Mouse (Mus musculus): ENCODE results near the gene Cpa5. TPM values are rescaled to one million over a fixed set of nuclear protein-coding genes. Genes with fewer than 3 reads are reported as not detected.

Gene Cpa5
- polyA plus RNA-seq (2014; fragmentation: Nextera tagmentation; extraction: Ambion mirVana), result 0.15 TPM in 1 of 2 replicates, not detected in the other

- no peak within 1 kb of the TSS for H3K4me2 ChIP-seq (replicated peaks; ENCODE audit: low read depth, low read length)
- no peak within 1 kb of the TSS for H3K4me3 ChIP-seq (ENCODE audit: low read depth, low read length)
- no peak within 1 kb of the TSS for H3K9ac ChIP-seq (ENCODE audit: low read depth, low read length)
- H3K4me1 ChIP-seq (replicated peaks; ENCODE audit: control insufficient read depth, insufficient read depth, low read length), result peaks cover 3% of the 10 kb centered on the region; the same call in 1 of the 2 replicates
- no peak within 1 kb of the TSS for H3K27ac ChIP-seq (ENCODE audit: low read depth, low read length)
- ATAC-seq (ENCODE audit: low FRiP score) (no peak), DNase-seq (ENCODE audit: low spot score) (no peak)
- H3K9me3 ChIP-seq (ENCODE audit: control insufficient read depth, low read length), result no peaks in the 10 kb centered on the region
- H3K36me3 ChIP-seq (ENCODE audit: control insufficient read depth, insufficient read depth, low read length), result no peaks in the 10 kb centered on the region
- H3K27me3 ChIP-seq (ENCODE audit: control insufficient read depth, insufficient read depth, low read length), result no peaks in the 10 kb centered on the region
- WGBS, result 78% methylated on average over 7 of the region's 7 CpGs
Measured at GRCm38 (mm10) chr6:30610710-30611109, at the start of gene Cpa5. Gene Cpa5 (plus strand): TSS chr6:30611010.

- no peak overlapping the region for H3K4me3 ChIP-seq (ENCODE audit: low read depth, low read length)
- no peak overlapping the region for H3K27ac ChIP-seq (ENCODE audit: low read depth, low read length)
- 82% methylated on average over 4 of the region's 4 CpGs for WGBS
- DNase-seq (ENCODE audit: low spot score) (no peak), ATAC-seq (ENCODE audit: low FRiP score) (no peak)
- H3K9me3 ChIP-seq (ENCODE audit: control insufficient read depth, low read length), result no peaks in the 10 kb centered on the region
- no peak overlapping the region for H3K4me2 ChIP-seq (replicated peaks; ENCODE audit: low read depth, low read length)
- H3K4me1 ChIP-seq (replicated peaks; ENCODE audit: control insufficient read depth, insufficient read depth, low read length), result no peaks in the 10 kb centered on the region
- no peaks in the 10 kb centered on the region for H3K27me3 ChIP-seq (ENCODE audit: control insufficient read depth, insufficient read depth, low read length)
- H3K36me3 ChIP-seq (ENCODE audit: control insufficient read depth, insufficient read depth, low read length), result no peaks in the 10 kb centered on the region
- no peak overlapping the region for H3K9ac ChIP-seq (ENCODE audit: low read depth, low read length)
Measured at GRCm38 (mm10) chr6:30562132-30562531, 48.7 kb upstream of the Cpa5 start.

- Histone ChIP-seq H3K27me3 (ENCODE audit: control insufficient read depth, insufficient read depth, low read length) (no peaks in the 10 kb centered on the region), H3K9ac (ENCODE audit: low read depth, low read length) (no peak overlapping the region), H3K4me2 (replicated peaks; ENCODE audit: low read depth, low read length) (no peak overlapping the region), H3K4me3 (ENCODE audit: low read depth, low read length) (no peak overlapping the region), H3K4me1 (replicated peaks; ENCODE audit: control insufficient read depth, insufficient read depth, low read length) (no peaks in the 10 kb centered on the region), H3K27ac (ENCODE audit: low read depth, low read length) (no peak overlapping the region), H3K9me3 (ENCODE audit: control insufficient read depth, low read length) (no peaks in the 10 kb centered on the region), H3K36me3 (ENCODE audit: control insufficient read depth, insufficient read depth, low read length) (no peaks in the 10 kb centered on the region)
- 88% methylated on average over 6 of the region's 6 CpGs for WGBS
- DNase-seq (ENCODE audit: low spot score), result no peak
- no peak for ATAC-seq (ENCODE audit: low FRiP score)
Measured at GRCm38 (mm10) chr6:30563575-30563974, 47.2 kb upstream of the Cpa5 start.

GRCm38 (mm10) chr6:30564051-30564450, 46.8 kb upstream of the Cpa5 start:
- WGBS, result 90% methylated on average over 6 of the region's 6 CpGs
- H3K36me3 ChIP-seq (ENCODE audit: control insufficient read depth, insufficient read depth, low read length), result no peaks in the 10 kb centered on the region
- H3K4me1 ChIP-seq (replicated peaks; ENCODE audit: control insufficient read depth, insufficient read depth, low read length), result no peaks in the 10 kb centered on the region
- no peak overlapping the region for H3K4me3 ChIP-seq (ENCODE audit: low read depth, low read length)
- H3K9ac ChIP-seq (ENCODE audit: low read depth, low read length), result no peak overlapping the region
- H3K27me3 ChIP-seq (ENCODE audit: control insufficient read depth, insufficient read depth, low read length), result no peaks in the 10 kb centered on the region
- H3K9me3 ChIP-seq (ENCODE audit: control insufficient read depth, low read length), result no peaks in the 10 kb centered on the region
- DNase-seq (ENCODE audit: low spot score) (no peak), ATAC-seq (ENCODE audit: low FRiP score) (no peak)
- no peak overlapping the region for H3K4me2 ChIP-seq (replicated peaks; ENCODE audit: low read depth, low read length)
- no peak overlapping the region for H3K27ac ChIP-seq (ENCODE audit: low read depth, low read length)

GRCm38 (mm10) chr6:30568069-30568468, 42.7 kb upstream of the Cpa5 start, which contains the start of gene Cpa4:
Gene Cpa4 (plus strand): TSS chr6:30568369.
- Histone ChIP-seq H3K4me1 (replicated peaks; ENCODE audit: control insufficient read depth, insufficient read depth, low read length) (no peaks in the 10 kb centered on the region), H3K27me3 (ENCODE audit: control insufficient read depth, insufficient read depth, low read length) (no peaks in the 10 kb centered on the region), H3K36me3 (ENCODE audit: control insufficient read depth, insufficient read depth, low read length) (no peaks in the 10 kb centered on the region), H3K4me2 (replicated peaks; ENCODE audit: low read depth, low read length) (no peak within 1 kb of the TSS), H3K4me3 (ENCODE audit: low read depth, low read length) (no peak within 1 kb of the TSS), H3K9ac (ENCODE audit: low read depth, low read length) (no peak within 1 kb of the TSS), H3K9me3 (ENCODE audit: control insufficient read depth, low read length) (no peaks in the 10 kb centered on the region), H3K27ac (ENCODE audit: low read depth, low read length) (no peak within 1 kb of the TSS)
- DNase-seq (ENCODE audit: low spot score), result no peak
- 81% methylated on average over 5 of the region's 5 CpGs for WGBS
- ATAC-seq (ENCODE audit: low FRiP score), result no peak

DNA sequence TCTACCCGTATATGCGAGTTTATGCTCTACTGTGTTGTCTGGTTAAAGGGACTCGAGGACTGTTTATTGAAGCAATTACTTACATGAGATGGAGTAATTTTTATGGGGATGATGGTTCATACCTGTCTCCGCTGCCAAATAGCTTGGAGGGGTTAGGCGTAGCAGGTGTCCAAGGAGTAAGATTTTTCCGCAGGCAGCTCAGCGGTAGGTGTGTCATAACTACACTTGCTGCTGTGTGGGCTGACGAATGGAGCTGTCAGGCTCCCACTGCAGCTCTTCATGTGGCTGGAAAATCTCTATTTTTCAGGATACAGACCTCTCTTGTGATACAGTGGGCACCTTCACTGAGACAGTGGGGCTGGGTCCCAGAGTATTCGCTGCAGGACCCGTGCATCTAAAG, 41.5 kb upstream of the Cpa5 start:
- WGBS, result 94% methylated on average over 10 of the region's 10 CpGs
- DNase-seq (ENCODE audit: low spot score) (no peak), ATAC-seq (ENCODE audit: low FRiP score) (no peak)
- H3K9ac ChIP-seq (ENCODE audit: low read depth, low read length), result no peak overlapping the region
- H3K36me3 ChIP-seq (ENCODE audit: control insufficient read depth, insufficient read depth, low read length), result no peaks in the 10 kb centered on the region
- H3K4me1 ChIP-seq (replicated peaks; ENCODE audit: control insufficient read depth, insufficient read depth, low read length), result no peaks in the 10 kb centered on the region
- H3K27ac ChIP-seq (ENCODE audit: low read depth, low read length), result no peak overlapping the region
- H3K27me3 ChIP-seq (ENCODE audit: control insufficient read depth, insufficient read depth, low read length), result no peaks in the 10 kb centered on the region
- no peaks in the 10 kb centered on the region for H3K9me3 ChIP-seq (ENCODE audit: control insufficient read depth, low read length)
- H3K4me3 ChIP-seq (ENCODE audit: low read depth, low read length), result no peak overlapping the region
- no peak overlapping the region for H3K4me2 ChIP-seq (replicated peaks; ENCODE audit: low read depth, low read length)

DNA sequence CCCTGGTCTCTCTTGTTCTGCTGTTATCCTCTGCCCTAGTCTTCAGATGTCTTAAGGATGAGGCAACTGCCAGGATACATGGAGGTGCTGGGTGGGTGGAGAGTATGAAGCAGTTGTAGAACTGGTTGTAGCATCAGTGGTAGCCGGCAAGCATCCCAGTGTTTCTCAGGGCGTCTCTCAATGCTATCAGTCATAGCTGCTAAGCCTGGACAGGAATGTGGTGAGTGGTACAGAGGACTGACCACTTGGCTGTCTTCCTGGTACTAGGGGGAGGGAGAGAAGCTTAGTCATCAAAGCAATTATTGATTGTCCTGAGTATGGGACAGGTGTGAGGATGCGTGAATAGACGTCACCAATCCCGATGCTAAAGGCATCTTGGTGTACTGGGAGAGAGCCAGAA, 40.8 kb upstream of the Cpa5 start:
- H3K36me3 ChIP-seq (ENCODE audit: control insufficient read depth, insufficient read depth, low read length), result no peaks in the 10 kb centered on the region
- H3K4me3 ChIP-seq (ENCODE audit: low read depth, low read length), result no peak overlapping the region
- no peaks in the 10 kb centered on the region for H3K4me1 ChIP-seq (replicated peaks; ENCODE audit: control insufficient read depth, insufficient read depth, low read length)
- H3K9ac ChIP-seq (ENCODE audit: low read depth, low read length), result no peak overlapping the region
- no peaks in the 10 kb centered on the region for H3K9me3 ChIP-seq (ENCODE audit: control insufficient read depth, low read length)
- H3K4me2 ChIP-seq (replicated peaks; ENCODE audit: low read depth, low read length), result no peak overlapping the region
- 95% methylated on average over 5 of the region's 5 CpGs for WGBS
- DNase-seq (ENCODE audit: low spot score) (no peak), ATAC-seq (ENCODE audit: low FRiP score) (no peak)
- H3K27ac ChIP-seq (ENCODE audit: low read depth, low read length), result no peak overlapping the region
- no peaks in the 10 kb centered on the region for H3K27me3 ChIP-seq (ENCODE audit: control insufficient read depth, insufficient read depth, low read length)

GRCm38 (mm10) chr6:30572456-30573311, 38.1 kb upstream of the Cpa5 start:
- Histone ChIP-seq H3K4me2 (replicated peaks; ENCODE audit: low read depth, low read length) (no peak overlapping the region), H3K36me3 (ENCODE audit: control insufficient read depth, insufficient read depth, low read length) (no peaks in the 10 kb centered on the region), H3K27ac (ENCODE audit: low read depth, low read length) (peak overlapping the region; percentile 31; the same call in 1 of the 2 replicates), H3K9me3 (ENCODE audit: control insufficient read depth, low read length) (no peaks in the 10 kb centered on the region), H3K4me3 (ENCODE audit: low read depth, low read length) (no peak overlapping the region), H3K4me1 (replicated peaks; ENCODE audit: control insufficient read depth, insufficient read depth, low read length) (no peaks in the 10 kb centered on the region), H3K9ac (ENCODE audit: low read depth, low read length) (no peak overlapping the region), H3K27me3 (ENCODE audit: control insufficient read depth, insufficient read depth, low read length) (no peaks in the 10 kb centered on the region)
- WGBS, result 42% methylated on average over 20 of the region's 20 CpGs
- ATAC-seq (ENCODE audit: low FRiP score) (peak; percentile 91), DNase-seq (ENCODE audit: low spot score) (peak; percentile 79)

GRCm38 (mm10) chr6:30573380-30573779, 37.4 kb upstream of the Cpa5 start:
- Histone ChIP-seq H3K4me1 (replicated peaks; ENCODE audit: control insufficient read depth, insufficient read depth, low read length) (no peaks in the 10 kb centered on the region), H3K27ac (ENCODE audit: low read depth, low read length) (0 out of 2 replicates have a peak overlapping the region, but pooled peaks have one; percentile 0)
- 78% methylated on average over 5 of the region's 5 CpGs for WGBS

More at GRCm38 (mm10) chr6:30573380-30573779, 37.4 kb upstream of the Cpa5 start:
- Histone ChIP-seq H3K36me3 (ENCODE audit: control insufficient read depth, insufficient read depth, low read length) (no peaks in the 10 kb centered on the region), H3K4me2 (replicated peaks; ENCODE audit: low read depth, low read length) (no peak overlapping the region), H3K9ac (ENCODE audit: low read depth, low read length) (no peak overlapping the region), H3K27me3 (ENCODE audit: control insufficient read depth, insufficient read depth, low read length) (no peaks in the 10 kb centered on the region), H3K4me3 (ENCODE audit: low read depth, low read length) (no peak overlapping the region), H3K9me3 (ENCODE audit: control insufficient read depth, low read length) (no peaks in the 10 kb centered on the region)
- ATAC-seq (ENCODE audit: low FRiP score), result no peak
- DNase-seq (ENCODE audit: low spot score), result no peak

Data from hindbrain, embryonic 11.5 days (tissue).